Mouse (Mus musculus): ENCODE results near the gene Adora3. TPM values are rescaled to one million over a fixed set of nuclear protein-coding genes. Genes with fewer than 3 reads are reported as not detected.
A peak's percentile ranks its signal among the peaks of the same experiment; 100 is the strongest.

Adora3 gene
- not detected in 2 replicates for polyA plus RNA-seq (2015; fragmentation: Nextera tagmentation; extraction: Ambion mirVana)

DNA sequence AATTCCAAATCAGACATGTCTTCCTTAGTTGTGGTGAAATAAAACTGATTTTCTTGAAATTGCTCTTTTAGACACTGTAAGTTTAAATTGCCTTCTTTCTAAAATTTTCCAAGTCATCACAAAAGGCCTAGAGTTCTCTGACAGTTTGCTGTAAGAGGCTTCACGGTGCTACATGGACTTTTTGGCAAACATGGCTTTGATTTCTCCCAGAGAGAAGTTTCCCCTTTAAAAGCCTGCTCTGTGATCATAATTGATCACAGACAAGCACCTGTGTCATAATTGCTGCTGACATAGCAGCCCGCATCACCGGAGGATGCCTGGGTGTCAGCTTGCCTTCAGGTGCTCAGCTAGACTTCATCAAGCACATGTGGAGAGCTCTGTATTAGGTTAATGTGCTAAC, at the start of gene Adora3, which contains the start of gene Tmigd3:
TSS of gene Adora3 (plus strand) at position 301 of the 400 bp plus-strand sequence.
TSS of gene Tmigd3 (plus strand) at position 346 of the 400 bp plus-strand sequence.
- Histone ChIP-seq H3K36me3 (no peaks in the 10 kb centered on the region), H3K4me1 (peaks cover 18% of the 10 kb centered on the region), H3K27ac (no peak within 1 kb of the TSS), H3K9ac (no peak within 1 kb of the TSS), H3K9me3 (replicated peaks) (no peaks in the 10 kb centered on the region), H3K4me2 (no peak within 1 kb of the TSS), H3K27me3 (no peaks in the 10 kb centered on the region), H3K4me3 (replicated peaks) (no peak within 1 kb of the TSS)
- WGBS, result 89% methylated on average over 3 of the region's 3 CpGs
- ATAC-seq (replicated peaks; ENCODE audit: low FRiP score), result no peak

DNA sequence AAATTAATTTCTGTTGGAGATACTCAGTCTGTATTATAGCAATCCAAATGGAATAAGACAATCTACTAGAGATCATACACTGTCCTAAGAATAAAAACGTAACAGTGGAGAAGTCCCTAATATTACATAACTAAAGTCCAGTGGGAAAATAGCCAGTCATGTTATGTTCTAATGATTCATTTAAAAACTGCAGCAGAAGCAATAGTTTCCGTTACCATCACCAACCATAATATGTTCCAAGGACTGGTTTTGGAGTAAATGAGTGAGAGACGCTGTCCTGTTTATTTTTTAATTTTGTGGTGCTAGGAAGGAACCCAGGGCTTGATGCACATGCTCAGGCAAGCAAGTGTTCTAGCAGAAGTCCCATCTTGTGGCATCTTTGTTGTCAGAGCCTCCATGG, 49.2 kb upstream of the Adora3 start:
- Histone ChIP-seq H3K4me2 (no peak overlapping the region), H3K9me3 (replicated peaks) (no peaks in the 10 kb centered on the region), H3K9ac (no peak overlapping the region), H3K4me3 (replicated peaks) (no peak overlapping the region), H3K27me3 (no peaks in the 10 kb centered on the region), H3K27ac (no peak overlapping the region), H3K4me1 (peaks cover 12% of the 10 kb centered on the region; the same call in 1 of the 2 replicates), H3K36me3 (no peaks in the 10 kb centered on the region)
- no peak for ATAC-seq (replicated peaks; ENCODE audit: low FRiP score)
- 94% methylated on average over 3 of the region's 3 CpGs for WGBS

DNA sequence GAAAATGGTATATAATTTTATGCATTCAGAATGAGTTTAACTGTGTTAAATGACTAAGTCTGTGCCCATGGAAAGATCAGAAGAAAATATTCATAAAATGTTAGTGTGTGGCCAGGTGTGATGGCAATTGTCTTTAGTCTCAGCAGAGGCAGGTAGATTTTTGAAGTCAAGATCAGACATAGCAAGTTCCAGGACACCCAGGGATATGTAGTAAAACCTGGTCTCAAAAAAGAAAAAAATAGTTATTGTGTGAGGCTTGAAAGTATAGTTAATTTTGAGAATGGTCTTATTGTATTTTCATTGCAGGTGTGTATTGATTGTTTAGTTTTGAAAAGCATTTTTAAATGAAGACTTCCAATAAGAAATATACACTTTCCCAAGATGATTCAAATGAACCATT, 47.0 kb upstream of the Adora3 start:
- H3K9ac ChIP-seq, result no peak overlapping the region
- no peaks in the 10 kb centered on the region for H3K27me3 ChIP-seq
- no peak for ATAC-seq (replicated peaks; ENCODE audit: low FRiP score)
- no peak overlapping the region for H3K4me3 ChIP-seq (replicated peaks)
- H3K27ac ChIP-seq, result no peak overlapping the region
- H3K4me1 ChIP-seq, result peaks cover 12% of the 10 kb centered on the region; the same call in 1 of the 2 replicates
- H3K4me2 ChIP-seq, result no peak overlapping the region
- H3K36me3 ChIP-seq, result no peaks in the 10 kb centered on the region
- no peaks in the 10 kb centered on the region for H3K9me3 ChIP-seq (replicated peaks)

DNA sequence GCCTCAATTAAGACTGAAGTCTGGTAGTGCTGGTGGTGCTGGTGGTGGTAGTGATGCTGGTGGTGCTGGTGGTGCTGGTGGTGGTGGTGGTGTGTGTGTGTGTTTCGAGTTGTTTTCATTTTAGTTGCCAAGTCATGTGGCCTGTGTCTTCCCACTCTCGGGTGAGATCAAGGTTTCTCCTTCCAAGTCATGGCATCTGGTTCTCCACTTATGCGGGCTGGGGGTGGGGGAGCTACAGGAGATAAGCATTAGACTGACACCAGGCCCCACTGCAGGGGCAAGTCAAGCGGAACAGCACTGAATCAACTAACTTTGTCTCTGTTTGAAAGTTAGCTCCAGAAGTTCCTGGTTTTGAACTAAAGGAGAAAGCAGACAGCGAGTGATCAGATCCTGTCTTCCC, 46.6 kb upstream of the Adora3 start:
- H3K36me3 ChIP-seq, result no peaks in the 10 kb centered on the region
- H3K27me3 ChIP-seq, result no peaks in the 10 kb centered on the region
- no peak overlapping the region for H3K4me3 ChIP-seq (replicated peaks)
- H3K4me2 ChIP-seq, result no peak overlapping the region
- no peaks in the 10 kb centered on the region for H3K9me3 ChIP-seq (replicated peaks)
- H3K27ac ChIP-seq, result no peak overlapping the region
- peaks cover 12% of the 10 kb centered on the region; the same call in 1 of the 2 replicates for H3K4me1 ChIP-seq
- 46% methylated on average over 5 of the region's 5 CpGs for WGBS
- ATAC-seq (replicated peaks; ENCODE audit: low FRiP score), result no peak
- H3K9ac ChIP-seq, result no peak overlapping the region

DNA sequence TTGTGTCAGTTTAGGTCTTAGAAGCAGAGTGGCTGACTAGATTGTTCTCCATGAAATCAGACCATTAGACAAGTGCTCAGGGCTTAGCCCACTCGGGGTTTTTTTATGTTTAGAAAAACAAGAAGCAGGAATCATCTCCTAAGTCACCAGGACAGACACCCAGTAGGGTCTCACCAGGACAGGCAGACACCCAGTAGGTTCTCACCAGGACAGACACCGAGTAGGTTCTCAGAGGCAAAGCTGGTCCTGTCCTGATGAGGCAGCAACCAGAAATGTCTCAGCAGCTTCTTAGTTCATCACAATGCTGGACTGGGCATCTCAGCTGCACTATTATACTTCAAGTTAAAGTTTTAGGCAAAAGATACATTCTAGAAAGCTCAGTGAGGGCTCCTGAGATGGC, 46.0 kb upstream of the Adora3 start:
- H3K36me3 ChIP-seq, result no peaks in the 10 kb centered on the region
- ATAC-seq (replicated peaks; ENCODE audit: low FRiP score), result no peak
- H3K4me1 ChIP-seq, result peaks cover 12% of the 10 kb centered on the region; the same call in 1 of the 2 replicates
- no peaks in the 10 kb centered on the region for H3K27me3 ChIP-seq
- H3K27ac ChIP-seq, result no peak overlapping the region
- H3K4me3 ChIP-seq (replicated peaks), result no peak overlapping the region
- H3K4me2 ChIP-seq, result no peak overlapping the region
- WGBS, result 50% methylated on average over 2 of the region's 2 CpGs
- H3K9ac ChIP-seq, result no peak overlapping the region
- H3K9me3 ChIP-seq (replicated peaks), result no peaks in the 10 kb centered on the region

DNA sequence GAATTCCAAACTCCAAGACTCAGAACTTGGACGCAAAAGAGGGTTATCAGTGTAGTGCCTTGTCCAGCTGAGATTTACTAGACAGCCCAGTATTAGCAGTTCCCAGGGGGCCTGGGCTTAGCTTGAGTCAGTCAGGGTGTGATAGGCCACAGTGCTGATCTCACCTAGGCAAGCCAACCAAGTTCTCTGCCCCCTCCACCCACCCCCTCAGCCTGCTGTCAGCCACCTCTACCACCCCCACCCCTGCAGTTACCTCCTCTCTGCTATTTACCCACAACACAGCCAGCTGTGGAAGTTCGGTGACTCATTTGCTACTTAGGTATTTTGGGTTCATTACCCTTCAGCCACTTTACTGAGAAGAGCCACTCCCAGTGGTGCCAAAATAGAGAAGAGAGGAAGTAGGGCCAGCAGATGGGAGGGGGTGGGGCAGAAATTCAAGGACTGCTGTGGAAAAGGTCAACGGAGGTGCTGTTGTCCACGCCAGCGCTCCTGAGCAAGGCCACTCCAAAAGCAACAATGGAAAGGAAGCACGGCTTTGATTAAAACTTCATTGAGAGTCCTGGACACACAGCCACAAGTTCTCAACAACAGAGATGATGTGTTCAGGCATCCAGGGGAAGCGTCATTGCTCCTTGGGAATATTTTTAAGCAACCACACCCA, 45.0 kb upstream of the Adora3 start:
- peak; percentile 49; the same call in 1 of the 2 replicates for ATAC-seq (replicated peaks; ENCODE audit: low FRiP score)
- Histone ChIP-seq H3K4me2 (no peak overlapping the region), H3K36me3 (no peaks in the 10 kb centered on the region), H3K27me3 (no peaks in the 10 kb centered on the region), H3K9me3 (replicated peaks) (no peaks in the 10 kb centered on the region), H3K27ac (peak overlapping the region; percentile 37; the same call in 1 of the 2 replicates), H3K4me3 (replicated peaks) (no peak overlapping the region), H3K4me1 (peaks cover 12% of the 10 kb centered on the region; the same call in 1 of the 2 replicates), H3K9ac (no peak overlapping the region)
- WGBS, result 33% methylated on average over 7 of the region's 7 CpGs

DNA sequence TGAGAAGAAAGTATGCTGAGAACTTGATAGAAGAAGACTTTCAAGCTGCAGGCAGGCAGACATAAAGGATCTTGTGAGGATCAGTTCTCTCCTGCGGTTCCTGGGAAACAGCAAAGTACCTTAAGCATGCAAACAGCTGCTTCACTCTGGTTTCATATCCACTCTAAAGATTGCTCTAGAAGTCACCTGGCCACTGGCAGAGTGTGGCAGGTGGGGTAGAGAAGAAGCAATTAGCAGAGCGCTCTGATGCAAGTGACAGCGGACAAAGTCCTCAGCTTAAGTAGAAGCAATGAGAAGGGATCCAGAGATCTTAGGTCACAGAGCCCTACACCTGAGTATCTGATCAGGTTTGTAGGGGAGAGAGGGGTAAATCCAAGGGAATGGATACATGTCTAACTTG, 39.1 kb upstream of the Adora3 start:
- H3K27me3 ChIP-seq, result no peaks in the 10 kb centered on the region
- H3K27ac ChIP-seq, result no peak overlapping the region
- H3K4me1 ChIP-seq, result no peaks in the 10 kb centered on the region
- H3K36me3 ChIP-seq, result no peaks in the 10 kb centered on the region
- no peak overlapping the region for H3K9ac ChIP-seq
- H3K9me3 ChIP-seq (replicated peaks), result no peaks in the 10 kb centered on the region
- no peak overlapping the region for H3K4me2 ChIP-seq
- WGBS, result 96% methylated on average over 3 of the region's 3 CpGs
- ATAC-seq (replicated peaks; ENCODE audit: low FRiP score), result no peak
- H3K4me3 ChIP-seq (replicated peaks), result no peak overlapping the region

DNA sequence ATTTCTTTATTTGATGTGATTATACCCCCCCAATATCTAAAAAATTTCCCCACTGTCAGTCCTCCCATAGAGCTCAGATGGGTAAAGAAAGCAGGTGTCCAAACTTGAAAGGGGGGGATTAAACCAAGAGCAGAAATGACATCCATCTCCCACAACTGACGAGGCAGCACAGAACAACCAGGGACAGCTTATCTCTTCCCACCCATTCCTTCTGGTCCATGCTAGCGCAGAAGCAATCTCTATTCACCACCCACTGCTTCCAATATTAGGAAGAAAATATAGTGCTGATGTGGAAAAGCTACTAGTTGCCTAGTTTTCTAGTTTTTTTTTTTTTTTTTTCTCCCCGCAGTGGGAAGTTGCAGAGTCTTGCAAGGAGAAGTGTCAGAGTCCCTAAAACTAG, 34.8 kb upstream of the Adora3 start:
- no peaks in the 10 kb centered on the region for H3K36me3 ChIP-seq
- H3K27ac ChIP-seq, result no peak overlapping the region
- no peak overlapping the region for H3K4me3 ChIP-seq (replicated peaks)
- H3K4me2 ChIP-seq, result no peak overlapping the region
- no peak overlapping the region for H3K9ac ChIP-seq
- no peaks in the 10 kb centered on the region for H3K4me1 ChIP-seq
- H3K27me3 ChIP-seq, result no peaks in the 10 kb centered on the region
- 69% methylated on average over 3 of the region's 3 CpGs for WGBS
- no peaks in the 10 kb centered on the region for H3K9me3 ChIP-seq (replicated peaks)
- no peak for ATAC-seq (replicated peaks; ENCODE audit: low FRiP score)

DNA sequence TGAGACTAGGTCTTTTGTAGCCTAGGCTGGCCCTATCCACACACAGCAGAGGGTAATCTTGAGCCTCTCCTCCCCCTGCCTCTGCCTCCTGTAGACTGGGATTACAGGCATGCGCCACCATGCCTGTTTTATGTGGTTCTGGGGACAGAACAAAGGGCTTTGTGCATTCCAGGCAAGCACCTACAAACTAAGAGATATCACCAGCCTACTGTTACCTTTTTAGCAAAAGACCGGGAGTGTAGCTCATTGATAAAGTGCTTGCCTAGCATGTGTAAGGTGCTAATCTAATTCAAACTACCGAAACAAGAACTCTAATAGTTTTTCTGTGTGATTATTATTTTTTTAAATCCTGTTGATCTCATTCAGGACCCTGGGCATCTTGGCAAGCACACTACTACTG, 33.8 kb upstream of the Adora3 start:
- no peak overlapping the region for H3K4me2 ChIP-seq
- ATAC-seq (replicated peaks; ENCODE audit: low FRiP score), result no peak
- 90% methylated on average over 3 of the region's 3 CpGs for WGBS
- H3K4me3 ChIP-seq (replicated peaks), result no peak overlapping the region
- no peaks in the 10 kb centered on the region for H3K27me3 ChIP-seq
- no peaks in the 10 kb centered on the region for H3K36me3 ChIP-seq
- no peak overlapping the region for H3K9ac ChIP-seq
- no peaks in the 10 kb centered on the region for H3K9me3 ChIP-seq (replicated peaks)
- no peaks in the 10 kb centered on the region for H3K4me1 ChIP-seq
- no peak overlapping the region for H3K27ac ChIP-seq

DNA sequence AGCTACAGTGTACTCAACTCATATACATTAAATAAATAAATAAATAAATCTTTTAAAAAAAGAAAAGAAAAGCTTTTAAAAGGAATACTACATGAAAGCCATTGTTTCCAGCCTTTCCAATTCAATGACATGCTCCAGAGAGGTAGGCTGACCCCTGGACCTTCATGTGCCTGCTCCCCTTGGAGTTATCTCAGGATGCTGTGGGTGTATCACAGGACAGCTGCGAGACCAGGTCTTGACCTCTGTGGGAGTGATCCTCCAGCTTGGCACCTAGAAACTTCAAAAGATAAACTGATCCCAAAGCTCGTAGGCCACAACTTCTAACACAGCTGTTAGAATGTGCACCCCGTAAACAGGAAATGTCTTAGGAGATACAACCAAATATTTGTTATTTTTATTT, 32.0 kb upstream of the Adora3 start:
- Histone ChIP-seq H3K27ac (no peak overlapping the region), H3K4me3 (replicated peaks) (no peak overlapping the region), H3K36me3 (no peaks in the 10 kb centered on the region), H3K4me1 (no peaks in the 10 kb centered on the region), H3K9me3 (replicated peaks) (no peaks in the 10 kb centered on the region), H3K4me2 (no peak overlapping the region), H3K27me3 (no peaks in the 10 kb centered on the region), H3K9ac (no peak overlapping the region)
- WGBS, result 52% methylated on average over 3 of the region's 3 CpGs
- no peak for ATAC-seq (replicated peaks; ENCODE audit: low FRiP score)

DNA sequence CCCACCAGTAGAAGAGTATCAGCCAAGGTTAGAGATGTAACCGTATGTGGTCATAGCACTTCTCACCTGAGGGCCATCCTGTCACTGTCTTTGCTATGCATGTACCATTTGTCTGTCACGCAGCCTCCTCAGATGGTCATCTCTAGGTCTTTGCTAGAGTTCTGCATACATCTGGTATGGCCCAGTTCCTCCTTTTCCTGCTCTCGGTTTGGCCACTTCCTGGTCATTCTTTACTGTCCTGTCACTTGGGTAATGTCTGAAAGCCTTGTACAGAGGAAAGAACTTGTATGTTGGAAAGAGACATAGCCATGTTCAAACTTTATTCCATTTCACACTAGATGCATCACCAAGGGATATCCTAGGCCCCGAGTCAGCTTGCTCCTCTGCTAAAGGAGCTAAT, 30.8 kb upstream of the Adora3 start:
- WGBS, result 83% methylated on average over 4 of the region's 4 CpGs

DNA sequence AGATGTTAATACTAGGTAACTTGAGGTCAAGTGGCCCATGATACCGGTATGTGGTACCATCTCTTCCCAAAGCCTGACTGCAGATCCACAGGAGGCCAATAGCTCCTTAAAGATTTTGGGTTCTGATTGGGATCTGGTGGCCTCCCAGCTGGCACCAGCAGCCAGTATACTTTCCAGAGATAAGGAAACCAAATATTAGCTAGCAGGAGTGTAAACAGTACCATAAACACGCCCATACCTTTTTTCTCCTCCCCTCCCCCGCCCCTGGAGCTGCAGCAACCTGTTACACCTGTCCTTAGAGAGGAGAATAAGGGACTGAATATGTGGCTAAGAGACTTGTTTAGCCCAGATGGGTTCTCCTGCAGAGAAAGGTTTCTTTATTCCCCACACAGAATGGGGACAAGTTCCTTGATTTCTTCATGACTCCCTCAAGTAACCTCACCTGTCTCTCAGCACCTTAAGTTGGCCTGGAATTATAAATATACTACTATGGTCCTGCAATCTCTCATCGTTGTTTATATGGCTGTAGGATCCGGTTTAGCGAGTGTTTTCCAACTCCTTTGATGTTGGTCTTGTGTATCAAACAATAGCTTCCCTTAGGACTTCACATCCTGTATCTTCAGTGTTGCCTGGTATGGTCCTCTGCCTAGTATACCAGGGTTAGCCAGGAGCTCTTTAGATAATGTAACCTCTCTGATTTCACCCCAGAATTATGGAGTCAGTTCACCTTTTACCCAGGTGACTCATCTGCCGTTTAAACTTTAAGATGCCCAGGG, 24.2 kb upstream of the Adora3 start:
- ATAC-seq (replicated peaks; ENCODE audit: low FRiP score), result no peak
- Histone ChIP-seq H3K4me2 (no peak overlapping the region), H3K27ac (no peak overlapping the region), H3K4me3 (replicated peaks) (no peak overlapping the region), H3K9ac (no peak overlapping the region), H3K4me1 (0 out of 2 replicates have a peak, but pooled peaks cover 4% of the 10 kb centered on the region), H3K36me3 (no peaks in the 10 kb centered on the region), H3K9me3 (replicated peaks) (no peaks in the 10 kb centered on the region), H3K27me3 (no peaks in the 10 kb centered on the region)
- WGBS, result 58% methylated on average over 7 of the region's 7 CpGs

More for the DNA sequence above, 30.8 kb upstream of the Adora3 start:
- no peak overlapping the region for H3K27ac ChIP-seq
- H3K4me3 ChIP-seq (replicated peaks), result no peak overlapping the region
- no peaks in the 10 kb centered on the region for H3K4me1 ChIP-seq
- no peaks in the 10 kb centered on the region for H3K36me3 ChIP-seq
- no peak overlapping the region for H3K4me2 ChIP-seq
- no peaks in the 10 kb centered on the region for H3K27me3 ChIP-seq
- no peak for ATAC-seq (replicated peaks; ENCODE audit: low FRiP score)
- no peaks in the 10 kb centered on the region for H3K9me3 ChIP-seq (replicated peaks)
- H3K9ac ChIP-seq, result no peak overlapping the region
